Mouse (Mus musculus): ENCODE data around the gene Fastkd3. TPM values are rescaled to one million over a fixed set of nuclear protein-coding genes. Genes with fewer than 3 reads are reported as not detected.

Fastkd3 gene
- polyA plus RNA-seq (2017; shearing (Covaris generic)): 24.1 TPM

DNA sequence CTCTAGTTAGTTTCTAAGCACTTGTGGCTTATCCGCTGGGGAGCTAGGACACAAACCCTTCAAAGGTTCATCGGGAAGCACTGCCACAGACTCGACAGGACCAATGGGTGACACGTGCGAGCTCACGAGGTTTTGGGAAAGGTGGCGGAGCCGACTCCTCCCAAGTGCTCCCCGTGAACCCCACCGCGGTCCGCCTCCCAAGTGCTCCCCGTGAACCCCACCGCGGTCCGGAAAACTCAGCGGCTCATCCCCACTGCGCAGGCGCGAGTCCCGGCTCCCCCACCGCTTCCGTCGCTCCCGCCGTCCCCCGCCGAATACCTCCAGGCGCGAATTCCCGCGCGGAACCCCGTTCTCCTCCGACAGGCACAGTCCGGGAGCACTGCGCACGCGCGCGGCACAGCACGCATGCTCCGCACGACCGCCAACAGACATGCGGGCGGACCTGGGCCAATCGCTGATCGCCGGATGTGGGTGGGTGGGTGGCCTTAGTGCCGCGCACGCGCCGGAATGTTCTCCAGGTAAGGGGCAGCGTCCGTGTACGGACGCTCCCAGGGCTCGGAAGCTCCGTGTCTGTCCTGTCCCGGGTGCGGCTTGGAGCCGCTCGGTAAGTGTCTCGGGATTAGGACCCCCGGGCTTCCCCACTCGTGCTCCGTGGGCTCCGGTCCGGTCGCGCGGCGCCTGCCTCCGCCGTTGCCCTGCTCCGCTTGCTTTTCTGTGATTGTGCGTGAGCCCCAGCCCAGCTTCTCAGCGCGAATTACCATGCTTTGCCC is at the start of gene Fastkd3, which contains the start of gene Mtrr:
Gene Fastkd3, plus strand, starts transcription at position 488 of the 770 bp plus-strand sequence.
Gene Mtrr, minus strand, starts transcription at position 403 of the 770 bp plus-strand sequence.

GRCm38 (mm10) chr13:68597199-68597598 is 15.2 kb downstream of the Fastkd3 start, which contains the start of gene 1700001L19Rik:
1700001L19Rik (plus strand) TSS chr13:68597421.

Other genes with a start within 250 kb of the Fastkd3 start
- gene Mtrr, start 85 bp upstream of the Fastkd3 start, polyA plus RNA-seq (2017; shearing (Covaris generic)): 32.3 TPM
- not detected for gene 1700001L19Rik, start 15.2 kb downstream of the Fastkd3 start, polyA plus RNA-seq (2017; shearing (Covaris generic))

Data from activated CD4-positive, CD25-positive, alpha-beta regulatory T cell, adult 9 weeks (primary cell).